Mouse (Mus musculus) liver, embryonic 14.5 days (tissue): ENCODE measurements around the gene Otud7b. TPM values are rescaled to one million over a fixed set of nuclear protein-coding genes. Genes with fewer than 3 reads are reported as not detected.
A peak's percentile ranks its signal among the peaks of the same experiment; 100 is the strongest.

Experiments
- ATAC-seq: fragments of 200-750 bp; cut with Nextera tagmentation; 2 replicates; pipeline ENCODE4 v1.8.0; 2017; ENCODE audit warnings: moderate number of reproducible peaks, mild to moderate bottlenecking, moderate library complexity; ENCODE audit not compliant: insufficient read depth
- DNase-seq, 3 experiments: peaks; one replicate each; pipeline ENCODE4 v3.0.0-alpha.2; 2012 to 2013; ENCODE audit warnings: low read depth in 3 of 3, low spot score in 3 of 3
- H3K27ac ChIP-seq: fragments of 300-500 bp; sonication (generic); 2 replicates; pipeline ENCODE4 v1.5.1; 2014; ENCODE audit warnings: moderate library complexity, mild to moderate bottlenecking, control low read depth, inconsistent platforms
- H3K27me3 ChIP-seq: fragments of 300-500 bp; sonication (generic); 2 replicates; pipeline ENCODE4 v1.6.1; 2014; ENCODE audit warnings: mild to moderate bottlenecking, low read length, moderate library complexity; ENCODE audit not compliant: control insufficient read depth, insufficient read depth
- H3K36me3 ChIP-seq: fragments of 300-500 bp; sonication (generic); replicated peaks from 2 replicates; pipeline ENCODE4 v1.6.1; 2014; ENCODE audit warnings: low read depth; ENCODE audit not compliant: control insufficient read depth, insufficient read depth
- H3K4me1 ChIP-seq, 2 experiments: fragments of 200-500 bp in 1 of 2; fragments of 300-500 bp in 1 of 2; sonication (generic) in 1 of 2; replicated peaks; 2 replicates each; pipeline ENCODE4 v1.6.1; 2012 to 2014; ENCODE audit warnings: antibody characterized with exemption in 1 of 2, inconsistent platforms in 1 of 2, low read length in 1 of 2; ENCODE audit not compliant: control insufficient read depth in 2 of 2, insufficient read depth in 2 of 2
- H3K4me2 ChIP-seq: fragments of 300-500 bp; sonication (generic); 2 replicates; pipeline ENCODE4 v1.6.1; 2014; ENCODE audit warnings: low read depth, mild to moderate bottlenecking, control low read depth, moderate library complexity
- H3K4me3 ChIP-seq, 2 experiments: fragments of 200-500 bp in 1 of 2; fragments of 300-500 bp in 1 of 2; sonication (generic) in 1 of 2; 2 replicates each; pipeline ENCODE4 v1.5.1; 2012 to 2014; ENCODE audit warnings: low read depth in 2 of 2, low read length in 2 of 2, mild to moderate bottlenecking in 2 of 2, control low read depth in 1 of 2, inconsistent platforms in 1 of 2, moderate library complexity in 1 of 2; ENCODE audit not compliant: insufficient read depth in 1 of 2
- H3K9ac ChIP-seq: fragments of 300-500 bp; sonication (generic); replicated peaks from 2 replicates; pipeline ENCODE4 v1.6.1; 2014; ENCODE audit warnings: mild to moderate bottlenecking, control low read depth, moderate library complexity
- H3K9me3 ChIP-seq: fragments of 300-500 bp; sonication (generic); 2 replicates; pipeline ENCODE4 v1.6.1; 2016; ENCODE audit warnings: low read length, mixed read lengths; ENCODE audit not compliant: control insufficient read depth
- CTCF ChIP-seq: IDR thresholded peaks from 2 replicates; pipeline ENCODE4 v1.5.1; 2016; ENCODE audit warnings: antibody characterized with exemption, low read depth, control low read depth
- EP300 ChIP-seq: IDR thresholded peaks from 2 replicates; pipeline ENCODE4 v1.6.1; 2016; ENCODE audit warnings: antibody characterized with exemption, low read depth
- WGBS: fragments of 180-500 bp; shearing (Covaris S2); extraction: QIAGEN DNeasy Blood & Tissue Kit; methylation state at CpG from one replicate; pipeline ENCODE4 v1.1.7; 2014; ENCODE audit not compliant: insufficient replicate concordance; 5-methylcytosine and 5-hydroxymethylcytosine counted together
- polyA plus RNA-seq, 2 experiments: library from polyadenylated mRNA; depleted of rRNA in 1 of 2; stranded (reverse) in 1 of 2; unstranded in 1 of 2; fragments of >200 nt; fragmentation: Nextera tagmentation in 1 of 2; extraction: Ambion mirVana in 1 of 2; gene quantifications; 2 replicates each; pipeline versions ENCODE4 v1.2.1 to v1.2.3; 2012 to 2014

Otud7b gene
- polyA plus RNA-seq, 2 experiments = 3.5 to 5.2 TPM

DNA sequence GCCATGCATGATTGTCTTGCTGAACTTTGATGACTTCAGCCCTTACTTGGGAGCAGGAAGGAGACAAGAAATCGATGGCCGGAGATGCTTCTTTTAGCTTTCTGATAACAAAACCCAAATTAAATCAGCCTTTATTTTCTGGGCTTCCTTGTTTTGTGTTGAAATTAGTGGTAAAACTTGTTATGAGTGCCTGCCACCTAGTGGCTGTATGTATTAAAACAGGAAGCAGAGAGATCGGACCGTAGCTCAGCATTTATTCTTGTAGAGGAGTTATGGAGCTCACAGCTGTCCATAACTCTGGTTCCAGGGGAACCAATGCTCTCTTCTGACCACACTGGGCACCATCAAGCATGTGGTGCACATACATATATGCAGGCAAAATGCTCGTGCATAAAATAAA, 43.6 kb downstream of the Otud7b start:
- Histone ChIP-seq H3K4me2 (no peak overlapping the region), H3K9ac (no peak overlapping the region), H3K9me3 (no peaks in the 10 kb centered on the region), H3K27ac (no peak overlapping the region), H3K4me3 (no peak overlapping the region), H3K36me3 (peaks cover 8% of the 10 kb centered on the region), H3K27me3 (no peaks in the 10 kb centered on the region), H3K4me1 (no peaks in the 10 kb centered on the region)
- TF ChIP-seq EP300 (no peak), CTCF (peak; percentile 72)
- WGBS = 5% methylated on average over 5 of the region's 5 CpGs
- ATAC-seq (no peak), DNase-seq (peak; percentile 40 to 48 (median 47))

DNA sequence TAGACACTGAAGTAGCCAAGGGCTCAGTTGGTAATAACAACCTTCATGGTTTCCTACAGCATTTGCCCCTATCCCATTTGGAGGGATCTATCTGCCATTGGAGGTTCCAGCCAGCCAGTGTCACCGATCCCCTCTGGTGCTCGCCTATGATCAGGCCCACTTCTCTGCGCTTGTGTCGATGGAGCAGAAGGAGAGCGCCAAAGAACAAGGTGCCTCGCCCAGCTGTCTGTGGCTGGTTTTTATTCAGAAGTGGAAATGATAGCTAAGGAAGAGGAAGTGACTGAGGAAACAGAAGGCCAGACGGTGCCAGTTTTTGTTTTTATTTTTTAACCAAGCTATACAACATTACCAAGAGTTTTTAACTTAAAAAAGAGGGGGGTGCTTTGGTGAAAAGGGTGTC, 47.5 kb downstream of the Otud7b start:
- whole genome bisulfite sequencing = 66% methylated on average over 7 of the region's 7 CpGs

DNA sequence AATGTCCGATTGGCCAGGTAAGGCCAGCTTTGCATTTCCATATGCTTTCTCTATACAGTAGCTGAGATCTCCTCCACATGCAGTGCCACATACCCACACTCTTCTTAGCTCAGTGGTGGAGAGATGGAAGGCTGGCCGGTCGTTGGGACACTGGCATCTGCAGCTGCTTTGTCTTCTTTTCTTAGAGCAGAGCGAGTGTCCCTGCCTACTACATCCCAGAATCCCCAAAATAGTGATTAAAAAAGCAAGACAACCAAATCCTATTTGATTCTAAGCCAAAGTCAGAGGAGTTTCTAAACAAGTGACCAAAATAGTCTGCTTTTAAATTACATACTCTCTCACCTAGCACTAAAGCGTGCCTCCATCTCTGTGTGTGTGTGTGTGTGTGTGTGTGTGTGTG, 48.3 kb downstream of the Otud7b start:
- no peak overlapping the region for H3K4me3 ChIP-seq
- peaks cover 23% of the 10 kb centered on the region for H3K36me3 ChIP-seq
- H3K4me2 ChIP-seq = no peak overlapping the region
- H3K27ac ChIP-seq = no peak overlapping the region
- no peak overlapping the region for H3K9ac ChIP-seq
- no peaks in the 10 kb centered on the region for H3K4me1 ChIP-seq
- no peaks in the 10 kb centered on the region for H3K9me3 ChIP-seq
- ATAC-seq (no peak), DNase-seq (no peak)
- TF ChIP-seq EP300 (no peak), CTCF (no peak)
- no peaks in the 10 kb centered on the region for H3K27me3 ChIP-seq
- WGBS = 87% methylated on average over 5 of the region's 5 CpGs

More for the DNA sequence above, 47.5 kb downstream of the Otud7b start:
- Histone ChIP-seq H3K4me3 (no peak overlapping the region), H3K4me1 (no peaks in the 10 kb centered on the region), H3K27me3 (no peaks in the 10 kb centered on the region), H3K4me2 (no peak overlapping the region), H3K27ac (no peak overlapping the region), H3K36me3 (peaks cover 23% of the 10 kb centered on the region), H3K9ac (no peak overlapping the region), H3K9me3 (no peaks in the 10 kb centered on the region)
- DNase-seq (no peak), ATAC-seq (no peak)
- TF ChIP-seq EP300 = no peak
- no peak for TF ChIP-seq CTCF

DNA sequence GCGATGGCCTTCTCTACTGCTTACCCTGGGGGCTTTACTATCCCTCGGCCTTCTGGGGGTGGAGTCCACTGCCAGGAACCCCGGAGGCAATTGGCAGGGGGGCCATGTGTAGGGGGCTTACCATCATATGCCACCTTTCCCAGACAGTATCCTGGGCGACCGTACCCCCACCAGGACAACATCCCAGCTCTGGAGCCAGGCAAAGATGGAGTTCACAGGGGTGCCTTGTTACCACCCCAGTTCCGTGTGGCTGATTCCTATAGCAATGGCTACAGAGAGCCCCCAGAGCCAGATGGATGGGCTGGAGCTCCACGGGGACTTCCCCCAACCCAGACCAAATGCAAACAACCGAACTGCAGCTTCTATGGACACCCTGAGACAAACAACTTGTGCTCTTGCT, 51.2 kb downstream of the Otud7b start:
- Histone ChIP-seq H3K4me3 (no peak overlapping the region), H3K27me3 (peaks cover 5% of the 10 kb centered on the region; the same call in 1 of the 2 replicates), H3K4me2 (no peak overlapping the region), H3K9me3 (no peaks in the 10 kb centered on the region), H3K36me3 (peaks cover 23% of the 10 kb centered on the region), H3K9ac (no peak overlapping the region), H3K4me1 (peaks cover 0 to 7% of the 10 kb centered on the region in 2 experiments; a peak in 2 of 4 replicates), H3K27ac (no peak overlapping the region)
- TF ChIP-seq EP300 = no peak
- TF ChIP-seq CTCF = no peak
- DNase-seq = no peak
- ATAC-seq = no peak
- WGBS = 80% methylated on average over 8 of the region's 8 CpGs

DNA sequence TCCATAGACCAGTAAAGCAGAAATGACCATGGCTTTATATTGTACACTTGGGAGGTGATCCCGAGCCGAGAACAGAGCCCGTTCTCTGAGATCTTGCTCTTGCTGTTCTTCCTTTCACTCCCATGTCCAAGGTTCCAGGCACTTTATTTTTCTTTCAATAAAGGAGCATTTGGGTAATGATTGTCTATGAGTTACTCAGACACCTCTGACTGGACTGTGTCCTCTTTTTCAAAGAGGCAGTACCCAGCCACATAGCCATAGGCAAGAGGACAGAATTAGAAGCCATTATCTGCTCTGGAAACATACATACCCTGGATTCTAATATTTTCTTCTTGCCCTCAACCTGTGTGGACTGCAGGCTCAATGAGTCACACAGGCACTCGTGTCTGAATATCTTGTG, 55.5 kb downstream of the Otud7b start:
- no peak for TF ChIP-seq EP300
- TF ChIP-seq CTCF = no peak
- H3K4me2 ChIP-seq = no peak overlapping the region; the same call in 1 of the 2 replicates
- no peaks in the 10 kb centered on the region for H3K9me3 ChIP-seq
- peaks cover 32% of the 10 kb centered on the region for H3K27me3 ChIP-seq
- H3K27ac ChIP-seq = no peak overlapping the region
- WGBS = 63% methylated on average over 4 of the region's 4 CpGs
- no peaks in the 10 kb centered on the region; the same call in 1 of the 2 replicates for H3K36me3 ChIP-seq
- DNase-seq (no peak), ATAC-seq (no peak)
- H3K4me3 ChIP-seq = no peak overlapping the region
- H3K9ac ChIP-seq = no peak overlapping the region
- peaks cover 0 to 12% of the 10 kb centered on the region in 2 experiments; a peak in 2 of 4 replicates for H3K4me1 ChIP-seq
